Mouse (Mus musculus): ENCODE measurements around the gene Git2. TPM values are rescaled to one million over a fixed set of nuclear protein-coding genes. Genes with fewer than 3 reads are reported as not detected.

Git2 gene
- polyA plus RNA-seq, 1 experiment: 15.1 TPM

GRCm38 (mm10) chr5:114761980-114762379 lies 13.3 kb downstream of the Git2 start:
- Histone ChIP-seq H3K27ac (replicated peaks; ENCODE audit: low read depth, low read length) (no peak overlapping the region), H3K4me1 (ENCODE audit: control insufficient read depth, insufficient read depth, insufficient read length, low read length) (peaks cover 5% of the 10 kb centered on the region; the same call in 1 of the 2 replicates), H3K4me3 (ENCODE audit: insufficient read depth, low read depth, low read length) (no peak overlapping the region)

GRCm38 (mm10) chr5:114759536-114760090 lies 15.7 kb downstream of the Git2 start:
- Histone ChIP-seq H3K27ac (replicated peaks; ENCODE audit: low read depth, low read length) (no peak overlapping the region), H3K4me1 (ENCODE audit: control insufficient read depth, insufficient read depth, insufficient read length, low read length) (peaks cover 3% of the 10 kb centered on the region; the same call in 1 of the 2 replicates), H3K4me3 (ENCODE audit: insufficient read depth, low read depth, low read length) (no peak overlapping the region)

- H3K4me1 ChIP-seq (ENCODE audit: control insufficient read depth, insufficient read depth, insufficient read length, low read length): no peaks in the 10 kb centered on the region
- H3K4me3 ChIP-seq (ENCODE audit: insufficient read depth, low read depth, low read length): no peak overlapping the region
- H3K27ac ChIP-seq (replicated peaks; ENCODE audit: low read depth, low read length): no peak overlapping the region
These were observed 21.9 kb downstream of the Git2 start for GRCm38 (mm10) chr5:114753384-114753783.

- H3K4me1 ChIP-seq (ENCODE audit: control insufficient read depth, insufficient read depth, insufficient read length, low read length): no peaks in the 10 kb centered on the region
- H3K27ac ChIP-seq (replicated peaks; ENCODE audit: low read depth, low read length): no peak overlapping the region
- no peak overlapping the region for H3K4me3 ChIP-seq (ENCODE audit: insufficient read depth, low read depth, low read length)
These were observed 22.9 kb downstream of the Git2 start for GRCm38 (mm10) chr5:114752397-114752796.

GRCm38 (mm10) chr5:114750325-114750724 lies 25.0 kb downstream of the Git2 start:
- H3K27ac ChIP-seq (replicated peaks; ENCODE audit: low read depth, low read length): no peak overlapping the region
- no peak overlapping the region for H3K4me3 ChIP-seq (ENCODE audit: insufficient read depth, low read depth, low read length)
- H3K4me1 ChIP-seq (ENCODE audit: control insufficient read depth, insufficient read depth, insufficient read length, low read length): no peaks in the 10 kb centered on the region

- no peak overlapping the region for H3K4me3 ChIP-seq (ENCODE audit: insufficient read depth, low read depth, low read length)
- H3K27ac ChIP-seq (replicated peaks; ENCODE audit: low read depth, low read length): no peak overlapping the region
- H3K4me1 ChIP-seq (ENCODE audit: control insufficient read depth, insufficient read depth, insufficient read length, low read length): no peaks in the 10 kb centered on the region
These were observed 27.8 kb downstream of the Git2 start for GRCm38 (mm10) chr5:114747521-114747920.

GRCm38 (mm10) chr5:114746886-114747285 lies 28.4 kb downstream of the Git2 start:
- Histone ChIP-seq H3K4me1 (ENCODE audit: control insufficient read depth, insufficient read depth, insufficient read length, low read length) (no peaks in the 10 kb centered on the region), H3K27ac (replicated peaks; ENCODE audit: low read depth, low read length) (no peak overlapping the region), H3K4me3 (ENCODE audit: insufficient read depth, low read depth, low read length) (no peak overlapping the region)

GRCm38 (mm10) chr5:114745581-114745980 lies 29.7 kb downstream of the Git2 start:
- H3K4me3 ChIP-seq (ENCODE audit: insufficient read depth, low read depth, low read length): no peak overlapping the region
- no peak overlapping the region for H3K27ac ChIP-seq (replicated peaks; ENCODE audit: low read depth, low read length)
- no peaks in the 10 kb centered on the region for H3K4me1 ChIP-seq (ENCODE audit: control insufficient read depth, insufficient read depth, insufficient read length, low read length)

- Histone ChIP-seq H3K4me3 (ENCODE audit: insufficient read depth, low read depth, low read length) (no peak overlapping the region), H3K27ac (replicated peaks; ENCODE audit: low read depth, low read length) (no peak overlapping the region), H3K4me1 (ENCODE audit: control insufficient read depth, insufficient read depth, insufficient read length, low read length) (peaks cover 9% of the 10 kb centered on the region)
These were observed 31.6 kb downstream of the Git2 start for GRCm38 (mm10) chr5:114743697-114744090.

GRCm38 (mm10) chr5:114742998-114743696 lies 32.2 kb downstream of the Git2 start:
- Histone ChIP-seq H3K4me1 (ENCODE audit: control insufficient read depth, insufficient read depth, insufficient read length, low read length) (peaks cover 13% of the 10 kb centered on the region), H3K4me3 (ENCODE audit: insufficient read depth, low read depth, low read length) (no peak overlapping the region), H3K27ac (replicated peaks; ENCODE audit: low read depth, low read length) (no peak overlapping the region)

GRCm38 (mm10) chr5:114742572-114742971 lies 32.7 kb downstream of the Git2 start:
- Histone ChIP-seq H3K4me3 (ENCODE audit: insufficient read depth, low read depth, low read length) (no peak overlapping the region), H3K27ac (replicated peaks; ENCODE audit: low read depth, low read length) (no peak overlapping the region), H3K4me1 (ENCODE audit: control insufficient read depth, insufficient read depth, insufficient read length, low read length) (peaks cover 16% of the 10 kb centered on the region)

GRCm38 (mm10) chr5:114740595-114740994 lies 34.7 kb downstream of the Git2 start:
- no peak overlapping the region for H3K27ac ChIP-seq (replicated peaks; ENCODE audit: low read depth, low read length)
- H3K4me1 ChIP-seq (ENCODE audit: control insufficient read depth, insufficient read depth, insufficient read length, low read length): peaks cover 29% of the 10 kb centered on the region
- H3K4me3 ChIP-seq (ENCODE audit: insufficient read depth, low read depth, low read length): no peak overlapping the region

GRCm38 (mm10) chr5:114738707-114739241 lies 36.5 kb downstream of the Git2 start:
- H3K27ac ChIP-seq (replicated peaks; ENCODE audit: low read depth, low read length): peak overlapping the region; percentile 93
- peaks cover 29% of the 10 kb centered on the region for H3K4me1 ChIP-seq (ENCODE audit: control insufficient read depth, insufficient read depth, insufficient read length, low read length)
- H3K4me3 ChIP-seq (ENCODE audit: insufficient read depth, low read depth, low read length): no peak overlapping the region

- Histone ChIP-seq H3K4me3 (ENCODE audit: insufficient read depth, low read depth, low read length) (no peak overlapping the region), H3K4me1 (ENCODE audit: control insufficient read depth, insufficient read depth, insufficient read length, low read length) (peaks cover 29% of the 10 kb centered on the region), H3K27ac (replicated peaks; ENCODE audit: low read depth, low read length) (peak overlapping the region; percentile 42)
These were observed 38.0 kb downstream of the Git2 start for GRCm38 (mm10) chr5:114737090-114737887.

- H3K4me3 ChIP-seq (ENCODE audit: insufficient read depth, low read depth, low read length): no peak overlapping the region
- H3K27ac ChIP-seq (replicated peaks; ENCODE audit: low read depth, low read length): no peak overlapping the region
These were observed 41.7 kb downstream of the Git2 start for GRCm38 (mm10) chr5:114733606-114734005.

More at GRCm38 (mm10) chr5:114733606-114734005, 41.7 kb downstream of the Git2 start:
- peaks cover 20% of the 10 kb centered on the region for H3K4me1 ChIP-seq (ENCODE audit: control insufficient read depth, insufficient read depth, insufficient read length, low read length)
